Mouse (Mus musculus) T-helper 2 cell (primary cell): ENCODE data around the gene Ctbp2.

Experiments
- in situ Hi-C: fragments of 300-600 bp; cut with MboI, MseI; formaldehyde crosslinking; loops from one replicate; pipeline ENCODE4 v1.15.1; 2025; ENCODE audit warnings: high pct_unique_total_duplicates

Gene Ctbp2

GRCm38 (mm10) chr7:133041784-133042183, 82.4 kb downstream of the Ctbp2 start:
- in situ Hi-C loops: no loop called here

GRCm38 (mm10) chr7:133040688-133041345, 83.3 kb downstream of the Ctbp2 start:
- in situ Hi-C loops: no loop called here

- in situ Hi-C loops: loop anchor here (5.0 to 10.0 kb wide), 2 partner anchors 93 to 595 kb away; partner anchors contain the start of gene Edrf1
Measured at GRCm38 (mm10) chr7:133039556-133040255, 84.4 kb downstream of the Ctbp2 start.

- in situ Hi-C loops: loop anchor here (5.0 to 10.0 kb wide), 2 partner anchors 95 to 597 kb away; partner anchors contain the start of gene Edrf1
Measured at GRCm38 (mm10) chr7:133037618-133038017, 86.5 kb downstream of the Ctbp2 start.

- in situ Hi-C loops: loop anchor here (5.0 to 10.0 kb wide), 2 partner anchors 95 to 598 kb away; partner anchors contain the start of gene Edrf1
Measured at GRCm38 (mm10) chr7:133037217-133037616, 86.9 kb downstream of the Ctbp2 start.

- in situ Hi-C loops: loop anchor here (5.0 to 10.0 kb wide), 2 partner anchors 96 to 599 kb away; partner anchors contain the start of gene Edrf1
Measured at GRCm38 (mm10) chr7:133035901-133036300, 88.3 kb downstream of the Ctbp2 start.

- in situ Hi-C loops: loop anchor here (10.0 kb wide), 1 partner anchor 602 kb away; the partner anchor contains the start of gene Edrf1
Measured at GRCm38 (mm10) chr7:133032589-133033203, 91.5 kb downstream of the Ctbp2 start.

- in situ Hi-C loops: loop anchor here (10.0 kb wide), 1 partner anchor 605 kb away; the partner anchor contains the start of gene Edrf1
Measured at GRCm38 (mm10) chr7:133029496-133030047, 94.6 kb downstream of the Ctbp2 start.

GRCm38 (mm10) chr7:133029004-133029403, 95.2 kb downstream of the Ctbp2 start:
- in situ Hi-C loops: no loop called here

GRCm38 (mm10) chr7:133027930-133028329, 96.2 kb downstream of the Ctbp2 start:
- in situ Hi-C loops: no loop called here

- in situ Hi-C loops: no loop called here
Measured at GRCm38 (mm10) chr7:133024694-133025093, 99.5 kb downstream of the Ctbp2 start.

- in situ Hi-C loops: loop anchor here (10.0 kb wide), 1 partner anchor 1445 kb away; no protein-coding TSS in a partner anchor
Measured at GRCm38 (mm10) chr7:133019481-133020020, 104.6 kb downstream of the Ctbp2 start.

- in situ Hi-C loops: loop anchor here (10.0 kb wide), 1 partner anchor 1444 kb away; no protein-coding TSS in a partner anchor
Measured at GRCm38 (mm10) chr7:133018961-133019360, 105.2 kb downstream of the Ctbp2 start.

- in situ Hi-C loops: loop anchor here (10.0 kb wide), 1 partner anchor 1441 kb away; no protein-coding TSS in a partner anchor
Measured at GRCm38 (mm10) chr7:133015416-133016070, 108.6 kb downstream of the Ctbp2 start.

GRCm38 (mm10) chr7:133014631-133015030, 109.5 kb downstream of the Ctbp2 start:
- in situ Hi-C loops: loop anchor here (10.0 kb wide), 1 partner anchor 1440 kb away; no protein-coding TSS in a partner anchor

GRCm38 (mm10) chr7:133013923-133014322, 110.2 kb downstream of the Ctbp2 start:
- in situ Hi-C loops: loop anchor here (10.0 kb wide), 1 partner anchor 1439 kb away; no protein-coding TSS in a partner anchor

- in situ Hi-C loops: loop anchor here (10.0 kb wide), 1 partner anchor 1438 kb away; no protein-coding TSS in a partner anchor
Measured at GRCm38 (mm10) chr7:133012637-133013366, 111.4 kb downstream of the Ctbp2 start.

- in situ Hi-C loops: loop anchor here (10.0 kb wide), 1 partner anchor 1437 kb away; no protein-coding TSS in a partner anchor
Measured at GRCm38 (mm10) chr7:133011611-133012010, 112.5 kb downstream of the Ctbp2 start.

GRCm38 (mm10) chr7:133011191-133011590, 113.0 kb downstream of the Ctbp2 start:
- in situ Hi-C loops: loop anchor here (10.0 kb wide), 1 partner anchor 1436 kb away; no protein-coding TSS in a partner anchor
